Mouse (Mus musculus): ENCODE measurements around the gene Btbd11.

Btbd11 gene

GRCm38 (mm10) chr10:85527722-85528121, 141.1 kb downstream of the Btbd11 start:
- DNase-seq (ENCODE audit: low read depth): no peak

- no peak for DNase-seq (ENCODE audit: low read depth)
These were observed 146.6 kb downstream of the Btbd11 start for GRCm38 (mm10) chr10:85533192-85533710.

GRCm38 (mm10) chr10:85538051-85538753, 151.6 kb downstream of the Btbd11 start:
- DNase-seq (ENCODE audit: low read depth): no peak

- no peak for DNase-seq (ENCODE audit: low read depth)
These were observed 153.0 kb downstream of the Btbd11 start for GRCm38 (mm10) chr10:85539510-85540120.

GRCm38 (mm10) chr10:85540311-85541093, 153.9 kb downstream of the Btbd11 start:
- DNase-seq (ENCODE audit: low read depth): no peak

GRCm38 (mm10) chr10:85541481-85541880, 154.9 kb downstream of the Btbd11 start:
- no peak for DNase-seq (ENCODE audit: low read depth)

- no peak for DNase-seq (ENCODE audit: low read depth)
These were observed 155.4 kb downstream of the Btbd11 start for GRCm38 (mm10) chr10:85541892-85542630.

GRCm38 (mm10) chr10:85543281-85543680, 156.7 kb downstream of the Btbd11 start:
- DNase-seq (ENCODE audit: low read depth): no peak

- no peak for DNase-seq (ENCODE audit: low read depth)
These were observed 158.4 kb downstream of the Btbd11 start for GRCm38 (mm10) chr10:85544991-85545390.

- DNase-seq (ENCODE audit: low read depth): no peak
These were observed 168.6 kb downstream of the Btbd11 start for GRCm38 (mm10) chr10:85555193-85555592.

GRCm38 (mm10) chr10:85561418-85561817, 174.8 kb downstream of the Btbd11 start:
- DNase-seq (ENCODE audit: low read depth): no peak

GRCm38 (mm10) chr10:85571456-85571855, 184.8 kb downstream of the Btbd11 start:
- no peak for DNase-seq (ENCODE audit: low read depth)

- no peak for DNase-seq (ENCODE audit: low read depth)
These were observed 186.0 kb downstream of the Btbd11 start for GRCm38 (mm10) chr10:85572571-85572970.

GRCm38 (mm10) chr10:85577891-85578420, 191.3 kb downstream of the Btbd11 start:
- no peak for DNase-seq (ENCODE audit: low read depth)

- no peak for DNase-seq (ENCODE audit: low read depth)
These were observed 192.2 kb downstream of the Btbd11 start for GRCm38 (mm10) chr10:85578571-85579465.

- DNase-seq (ENCODE audit: low read depth): no peak
These were observed 201.1 kb downstream of the Btbd11 start for GRCm38 (mm10) chr10:85587758-85588157.

- no peak for DNase-seq (ENCODE audit: low read depth)
These were observed 203.4 kb downstream of the Btbd11 start for GRCm38 (mm10) chr10:85590043-85590442.

GRCm38 (mm10) chr10:85591296-85591695, 204.7 kb downstream of the Btbd11 start:
- no peak for DNase-seq (ENCODE audit: low read depth)

GRCm38 (mm10) chr10:85591986-85592385, 205.4 kb downstream of the Btbd11 start:
- DNase-seq (ENCODE audit: low read depth): no peak

- no peak for DNase-seq (ENCODE audit: low read depth)
These were observed 209.7 kb downstream of the Btbd11 start for GRCm38 (mm10) chr10:85596301-85596700.

All from c-Kit-positive CD71-positive TER-119-negative erythroid progenitor cells, embryonic 14.5 days (primary cell).